Mouse (Mus musculus) T-cell, adult 2 months (primary cell): ENCODE results near the gene B020004J07Rik.
"Not testable (repeated sequence)": the region's sequence is repeated elsewhere in the genome, so short reads cannot be mapped to it uniquely, and the experiment has no call there.

Experiments
- DNase-seq: peaks from one replicate; pipeline ENCODE4 v3.0.0; 2022; ENCODE audit warnings: low spot score

B020004J07Rik gene

GRCm38 (mm10) chr4:101843923-101844322 lies at the start of gene B020004J07Rik:
Gene B020004J07Rik, minus strand, starts transcription at chr4:101844023.
- DNase-seq = not testable (repeated sequence)

- DNase-seq = no peak
Measured at GRCm38 (mm10) chr4:101889377-101889776, 45.6 kb upstream of the B020004J07Rik start.

- no peak for DNase-seq
Measured at GRCm38 (mm10) chr4:101883641-101884040, 39.8 kb upstream of the B020004J07Rik start.

GRCm38 (mm10) chr4:101875687-101876086 lies 31.9 kb upstream of the B020004J07Rik start:
- DNase-seq = not testable (repeated sequence)

GRCm38 (mm10) chr4:101872031-101872430 lies 28.2 kb upstream of the B020004J07Rik start:
- not testable (repeated sequence) for DNase-seq

- no peak for DNase-seq
Measured at GRCm38 (mm10) chr4:101862289-101862688, 18.5 kb upstream of the B020004J07Rik start.

GRCm38 (mm10) chr4:101860873-101861272 lies 17.1 kb upstream of the B020004J07Rik start:
- DNase-seq = no peak

GRCm38 (mm10) chr4:101850908-101851307 lies 7.1 kb upstream of the B020004J07Rik start:
- no peak for DNase-seq
